Mouse (Mus musculus) frontal cortex, postnatal 36 days (tissue): ENCODE measurements around the gene 4933430I17Rik.
A peak's percentile ranks its signal among the peaks of the same experiment; 100 is the strongest.
"Not testable (repeated sequence)": the region's sequence is repeated elsewhere in the genome, so short reads cannot be mapped to it uniquely, and the experiment has no call there.

Experiments used
- DNase-seq, 2 experiments: peaks; one replicate each; pipeline ENCODE4 v3.0.0; 2022; ENCODE audit warnings: low spot score in 2 of 2

The 4933430I17Rik gene

DNA sequence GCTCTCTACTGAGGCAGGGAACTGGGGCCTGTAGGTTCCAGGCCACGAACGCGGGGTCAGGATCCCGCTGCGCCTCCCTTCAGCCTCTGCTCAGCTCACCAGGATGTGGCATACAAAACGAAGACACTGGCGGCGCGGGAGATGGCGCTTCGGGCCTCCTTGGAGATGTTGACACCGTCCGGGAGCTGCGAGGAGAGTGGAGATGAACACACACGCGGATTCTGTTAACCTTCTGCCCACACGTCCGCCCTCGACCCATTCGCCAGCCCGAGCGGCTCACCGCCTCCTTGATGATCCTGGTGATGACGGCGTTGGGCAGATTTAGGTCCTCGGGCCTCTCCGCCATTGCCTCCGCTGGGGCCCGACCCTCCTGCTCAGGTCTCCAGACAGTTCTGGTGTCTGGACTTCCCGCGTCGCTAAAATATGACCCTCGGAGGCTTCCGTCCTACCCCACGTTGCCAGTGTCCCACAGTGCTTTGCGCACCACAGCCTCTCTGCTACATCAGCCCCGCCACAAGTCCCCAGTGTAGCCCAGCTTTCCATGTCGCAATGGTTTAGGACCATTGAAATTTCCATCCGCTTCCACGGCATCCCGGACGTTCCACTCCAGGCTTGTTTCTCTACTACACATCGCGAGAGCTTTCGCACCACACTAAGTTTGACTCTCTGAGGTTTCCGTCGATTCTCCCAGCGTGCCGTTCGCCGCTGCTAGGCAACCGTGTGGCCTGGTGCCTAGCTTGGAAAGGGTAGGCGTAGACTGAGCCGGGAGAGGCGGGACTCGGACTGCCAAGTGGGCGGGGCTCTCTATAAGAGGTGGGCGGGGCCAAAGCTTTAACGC is at the start of gene 4933430I17Rik, which contains the start of gene Pole3:
Gene 4933430I17Rik, plus strand, starts transcription at position 719 of the 838 bp plus-strand sequence.
Gene Pole3, minus strand, starts transcription at position 418 of the 838 bp plus-strand sequence.
- DNase-seq: peak; percentile 95 to 97

DNA sequence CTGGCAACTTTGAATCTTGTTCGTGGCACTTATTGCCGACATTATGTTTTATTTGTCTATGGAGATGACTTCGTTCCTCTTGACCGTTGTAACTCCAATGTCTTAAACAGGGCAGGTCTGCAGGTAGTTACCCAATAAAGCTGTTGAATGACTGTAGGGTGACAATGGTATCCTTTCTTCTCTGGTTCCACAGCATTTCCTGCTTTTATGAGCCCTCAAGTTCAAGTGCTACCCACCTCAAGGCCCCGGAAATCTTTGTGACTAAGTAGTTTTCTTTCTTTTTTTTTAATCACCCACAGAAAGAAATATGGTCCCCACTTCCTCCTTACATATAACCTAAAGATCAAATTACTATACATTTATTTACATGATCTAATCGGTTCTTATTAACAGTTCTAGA is 49.4 kb upstream of the 4933430I17Rik start:
- DNase-seq: no peak

DNA sequence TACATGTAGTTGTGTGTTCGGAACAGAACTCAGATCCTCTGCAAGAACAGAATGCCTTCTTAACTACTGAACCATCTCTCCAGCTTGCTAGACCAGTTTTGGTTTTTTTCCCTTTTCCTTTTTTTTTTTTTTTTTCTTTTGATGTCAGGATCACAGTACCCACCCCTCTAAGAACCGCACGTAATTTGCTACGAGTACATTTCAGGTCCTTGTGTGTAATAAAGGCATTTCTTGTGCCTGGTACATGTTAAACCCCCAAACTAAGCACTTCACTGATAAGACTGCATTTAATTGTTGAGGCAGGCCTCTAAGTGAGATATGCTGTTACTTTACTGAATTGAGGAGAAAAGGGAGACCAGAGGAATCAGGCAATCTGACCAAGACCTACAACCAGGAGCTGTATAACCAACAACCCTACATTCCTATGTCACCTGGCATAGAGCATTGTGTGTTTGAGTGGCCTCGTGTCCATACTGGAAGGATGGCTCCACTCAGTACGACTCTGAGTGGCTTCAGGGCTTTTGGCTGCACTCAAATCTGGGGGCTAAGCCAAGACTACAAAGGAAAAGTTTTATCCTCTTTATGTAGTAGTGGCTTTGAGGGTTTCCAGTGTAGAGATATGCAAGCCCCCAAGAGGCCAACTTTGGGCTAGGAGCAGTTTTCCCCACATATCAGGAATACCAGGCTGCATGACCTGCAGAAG is 47.5 kb upstream of the 4933430I17Rik start:
- DNase-seq: no peak

GRCm38 (mm10) chr4:62479593-62479936 is 45.6 kb upstream of the 4933430I17Rik start:
- DNase-seq: not testable (repeated sequence)

DNA sequence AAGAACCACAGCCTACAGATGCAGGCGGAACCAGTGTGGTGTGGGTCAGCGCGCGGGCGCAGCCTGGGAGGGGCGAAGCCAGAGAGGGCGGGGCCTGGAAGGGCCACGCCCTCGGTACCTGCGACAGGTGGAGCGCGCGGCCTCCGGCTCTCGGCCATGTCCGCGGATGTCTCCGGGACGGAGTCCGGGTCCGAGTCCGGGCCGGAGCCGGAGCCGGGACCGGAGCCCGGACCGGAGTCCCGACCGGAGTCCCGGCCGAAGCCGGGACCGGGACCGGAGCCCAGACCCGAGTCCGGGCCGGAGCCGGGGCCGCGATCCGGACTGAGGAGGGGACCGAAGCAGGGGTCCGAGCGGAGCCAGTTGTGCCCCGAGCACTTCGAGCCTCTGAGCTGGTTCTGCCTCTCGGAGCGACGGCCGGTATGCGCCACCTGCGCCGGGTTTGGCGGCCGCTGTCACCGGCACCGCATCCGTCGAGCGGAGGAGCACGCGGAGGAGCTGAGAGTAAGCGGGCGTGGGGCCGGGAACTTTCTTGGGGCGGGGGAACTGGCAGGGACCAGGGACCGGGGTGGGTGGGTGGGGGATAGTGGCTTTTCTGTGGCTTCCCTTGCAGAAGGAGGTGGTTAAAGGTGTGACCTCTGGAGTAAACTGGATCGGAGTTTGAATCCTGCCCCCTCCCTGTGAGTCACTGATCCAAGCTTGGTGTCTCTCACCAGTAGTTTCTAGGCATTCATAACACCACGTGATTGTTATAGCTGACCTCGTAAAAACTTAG is 45.0 kb upstream of the 4933430I17Rik start, which contains the start of gene Bspry:
Gene Bspry, plus strand, starts transcription at position 117 of the 772 bp plus-strand sequence.
- no peak for DNase-seq

DNA sequence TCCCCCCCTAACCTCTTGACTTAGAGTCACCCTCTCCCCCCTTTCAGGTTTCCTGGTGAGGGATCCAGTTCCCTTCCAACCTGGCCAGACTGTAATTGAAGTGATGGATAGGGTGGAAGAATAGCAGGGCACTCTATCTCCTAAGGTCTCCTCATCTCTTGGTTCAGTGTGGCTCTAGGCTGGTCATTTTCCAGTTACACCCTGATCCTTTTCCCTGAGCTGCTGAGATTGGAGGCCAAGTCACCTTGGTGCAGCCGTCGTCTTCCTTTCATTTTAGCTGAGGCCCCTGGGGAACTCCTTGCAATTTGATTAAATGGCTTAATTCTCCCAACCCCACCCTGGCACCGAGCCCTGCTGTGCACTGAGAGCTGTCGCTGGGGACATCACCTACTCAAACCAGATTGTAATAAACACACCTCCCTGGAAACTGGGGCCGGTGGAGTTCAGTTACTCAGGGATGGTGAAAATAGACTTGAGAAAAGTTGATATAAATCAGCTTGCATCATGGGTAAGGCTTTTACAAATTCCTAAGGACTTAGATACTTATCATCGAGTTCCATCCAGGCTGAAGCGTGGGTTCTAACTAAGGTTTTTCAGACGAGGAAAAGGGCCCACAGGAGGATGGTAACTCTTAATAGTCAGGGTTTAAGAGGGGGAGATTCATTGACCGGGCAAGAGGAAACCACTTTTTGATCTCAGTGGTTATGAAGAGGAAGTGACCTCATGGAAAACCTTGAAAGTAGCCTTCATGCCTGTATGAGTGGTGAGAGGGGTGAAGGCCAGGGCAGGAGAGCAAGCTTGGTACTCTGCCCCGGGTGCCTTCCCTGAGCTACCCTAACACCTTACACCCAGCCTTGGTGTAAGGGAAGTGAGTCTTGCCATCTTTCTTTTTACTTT is 44.2 kb upstream of the 4933430I17Rik start:
- DNase-seq: no peak

- no peak for DNase-seq
Observed at GRCm38 (mm10) chr4:62484928-62485327, 40.2 kb upstream of the 4933430I17Rik start.

DNA sequence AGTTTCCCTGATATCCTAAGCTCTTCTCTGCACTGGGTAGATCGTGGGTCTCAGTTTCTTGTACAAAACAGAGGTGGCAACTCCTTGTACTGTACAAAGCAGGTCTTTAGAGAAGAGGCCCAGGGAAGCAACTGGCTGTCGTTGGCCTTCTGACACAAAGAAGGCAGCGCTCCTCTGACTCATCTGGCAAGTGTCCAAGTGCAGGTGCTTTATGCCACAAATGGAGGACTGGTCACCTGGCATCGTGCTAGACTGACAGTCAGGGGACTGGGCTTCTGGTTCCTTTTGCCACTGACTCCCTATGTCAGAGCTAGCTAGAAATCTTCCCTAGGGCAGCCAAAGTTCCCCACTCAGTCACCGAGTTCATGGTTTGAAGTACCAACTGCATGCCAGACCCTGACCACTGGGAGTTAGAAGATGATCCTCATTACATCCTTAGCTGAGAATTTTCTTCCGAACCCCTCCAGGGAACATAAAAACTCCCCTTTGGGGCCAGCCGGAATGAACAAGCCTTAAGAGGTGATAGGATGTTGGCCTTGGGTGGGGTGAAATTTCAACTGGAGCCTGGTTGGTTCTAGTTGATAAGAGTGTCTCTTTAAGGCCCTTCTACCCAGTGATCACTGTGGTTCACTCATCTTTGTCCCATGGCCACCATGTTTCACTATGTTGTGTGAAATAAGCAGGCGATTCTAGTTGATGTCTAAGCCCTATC is 39.6 kb upstream of the 4933430I17Rik start:
- DNase-seq: no peak

DNA sequence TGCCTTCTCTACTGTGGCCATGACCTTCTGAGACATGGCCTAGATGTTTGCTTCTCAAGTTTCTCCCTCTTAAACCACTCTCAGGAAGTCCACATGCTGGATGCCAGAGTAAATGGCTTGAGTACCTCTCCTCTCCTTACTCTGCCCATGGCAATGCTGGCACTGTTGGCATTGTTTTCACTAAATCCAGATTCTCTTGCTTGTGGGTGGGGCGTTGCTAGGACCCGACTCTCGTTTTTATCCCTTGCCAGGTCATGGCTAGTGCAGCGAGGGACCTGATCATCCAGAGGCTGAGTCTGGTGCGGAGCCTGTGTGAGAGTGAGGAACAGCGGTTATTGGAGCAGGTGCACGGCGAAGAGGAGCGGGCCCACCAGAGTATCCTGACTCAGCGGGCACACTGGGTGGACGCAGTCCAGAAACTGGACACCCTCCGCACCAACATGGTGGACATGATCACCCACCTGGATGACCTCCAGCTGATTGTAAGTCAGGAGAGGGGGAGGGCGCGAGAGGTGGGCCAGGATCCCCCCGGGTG is 38.9 kb upstream of the 4933430I17Rik start:
- DNase-seq: no peak

GRCm38 (mm10) chr4:62487172-62487571 is 38.0 kb upstream of the 4933430I17Rik start:
- DNase-seq: no peak

DNA sequence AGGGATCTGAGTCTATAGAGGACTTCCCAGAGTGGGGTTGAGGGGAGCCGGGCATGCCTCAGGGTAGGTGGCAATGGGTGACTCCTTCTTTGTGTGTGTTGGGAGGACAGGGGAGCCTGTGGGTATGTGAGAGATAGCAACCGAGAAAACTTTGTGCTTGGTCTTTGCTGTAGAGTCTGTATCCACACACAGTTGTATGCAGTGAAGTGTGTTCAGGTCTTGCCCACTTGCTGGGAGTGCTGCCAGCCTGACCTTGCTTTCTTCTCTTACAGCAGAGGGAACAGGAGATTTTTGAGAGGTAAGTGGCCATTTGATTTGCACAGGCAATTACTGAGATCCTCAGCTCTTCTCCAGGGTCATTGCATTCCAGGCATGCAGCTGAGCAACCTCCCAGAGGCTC is 37.3 kb upstream of the 4933430I17Rik start:
- DNase-seq: no peak

GRCm38 (mm10) chr4:62492682-62493081 is 32.5 kb upstream of the 4933430I17Rik start:
- no peak for DNase-seq

GRCm38 (mm10) chr4:62494230-62494629 is 30.9 kb upstream of the 4933430I17Rik start:
- no peak for DNase-seq

DNA sequence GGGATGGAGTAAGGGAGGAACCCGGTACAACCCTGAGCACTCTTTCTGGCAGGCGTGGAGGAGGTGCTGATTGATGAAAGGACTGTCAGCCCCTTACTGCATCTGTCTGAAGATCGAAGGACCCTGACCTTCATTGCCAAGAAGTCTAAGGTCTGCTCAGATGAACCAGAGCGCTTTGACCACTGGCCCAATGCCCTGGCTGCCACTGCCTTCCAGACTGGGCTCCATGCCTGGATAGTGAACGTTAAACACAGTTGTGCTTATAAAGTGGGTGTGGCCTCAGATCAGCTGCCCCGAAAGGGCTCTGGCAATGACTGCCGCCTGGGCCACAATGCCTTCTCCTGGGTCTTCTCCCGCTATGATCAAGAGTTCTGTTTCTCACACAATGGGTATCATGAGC is 29.2 kb upstream of the 4933430I17Rik start:
- no peak for DNase-seq

- DNase-seq: peak; percentile 72 to 77
Observed at GRCm38 (mm10) chr4:62496815-62497214, 28.4 kb upstream of the 4933430I17Rik start.

DNA sequence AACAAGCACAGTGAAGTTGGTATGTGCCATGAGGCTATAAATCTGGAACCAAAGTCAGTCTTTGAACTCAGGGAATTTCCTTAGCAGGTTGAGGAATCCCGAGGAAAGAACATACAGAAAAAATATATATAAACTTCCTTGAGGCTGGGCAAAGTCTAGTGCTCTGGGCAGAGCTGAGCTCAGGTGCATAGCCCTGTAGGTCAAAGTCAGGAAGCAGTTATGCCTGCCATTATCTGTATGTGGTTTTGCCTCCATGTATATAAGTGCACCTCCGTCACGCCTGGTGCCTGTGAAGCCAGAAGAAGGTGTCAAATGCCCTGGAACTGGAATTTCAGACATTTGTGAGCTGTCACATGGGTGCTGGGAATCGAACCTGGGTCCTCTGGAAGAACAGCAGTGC is 24.4 kb upstream of the 4933430I17Rik start:
- no peak for DNase-seq

- DNase-seq: no peak
Observed at GRCm38 (mm10) chr4:62501534-62501933, 23.6 kb upstream of the 4933430I17Rik start.

- peak; percentile 92 to 93 for DNase-seq
Observed at GRCm38 (mm10) chr4:62501964-62502732, 23.0 kb upstream of the 4933430I17Rik start.

DNA sequence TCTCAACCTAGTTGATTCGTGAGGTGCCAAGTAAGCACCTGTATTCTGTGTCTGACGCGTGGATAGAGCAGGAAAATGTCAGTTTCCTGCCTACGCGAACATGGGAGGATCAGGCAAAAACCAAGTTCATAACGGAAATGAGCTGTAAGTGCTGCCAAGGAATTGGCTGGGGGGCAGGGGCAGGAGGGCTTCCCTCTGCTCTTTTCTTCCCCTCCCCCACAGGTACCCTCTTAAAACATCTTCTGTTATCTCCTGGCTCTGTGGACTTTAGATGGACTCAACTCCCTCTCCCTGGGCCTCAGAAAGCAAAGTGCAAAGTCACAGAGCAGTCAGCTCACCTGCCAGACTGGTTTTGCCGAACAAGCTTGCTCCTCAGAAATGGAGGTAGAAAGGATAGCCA is 22.2 kb upstream of the 4933430I17Rik start:
- DNase-seq: no peak
